Mouse (Mus musculus) MEL (cell line): Measurements from ENCODE around the gene Cyp27a1.
A peak's percentile ranks its signal among the peaks of the same experiment; 100 is the strongest.

Experiments used
- CTCF ChIP-seq, 3 experiments: IDR thresholded peaks in 2 of 3; conservative IDR thresholded peaks in 1 of 3; 2 replicates each; pipeline ENCODE4 v1.5.1; 2011 to 2012; ENCODE audit warnings: low read length in 3 of 3, low read depth in 2 of 3, mild to moderate bottlenecking in 2 of 3, improper control_type of control experiment in 1 of 3, inconsistent platforms in 1 of 3, mixed read lengths in 1 of 3, moderate library complexity in 1 of 3; ENCODE audit not compliant: control insufficient read depth in 1 of 3, insufficient read depth in 1 of 3, poor library complexity in 1 of 3, severe bottlenecking in 1 of 3
- EP300 ChIP-seq, 2 experiments: IDR thresholded peaks; 2 replicates each; pipeline ENCODE4 v1.6.1; 2011; ENCODE audit warnings: improper control_type of control experiment in 2 of 2, low read length in 2 of 2, low read depth in 1 of 2, mild to moderate bottlenecking in 1 of 2
- MAFK ChIP-seq: IDR thresholded peaks from 2 replicates; pipeline ENCODE4 v1.6.1; 2011; ENCODE audit warnings: low read depth, mild to moderate bottlenecking, low read length, improper control_type of control experiment, borderline replicate concordance
- MXI1 ChIP-seq: IDR thresholded peaks from 2 replicates; pipeline ENCODE4 v1.6.1; 2011; ENCODE audit warnings: mild to moderate bottlenecking, low read depth, low read length, improper control_type of control experiment
- POLR2A ChIP-seq, 2 experiments: IDR thresholded peaks; 2 replicates each; pipeline ENCODE4 v1.6.1; 2011 to 2012; ENCODE audit warnings: low read length in 2 of 2, mild to moderate bottlenecking in 2 of 2, control low read depth in 1 of 2, improper control_type of control experiment in 1 of 2, low read depth in 1 of 2, moderate library complexity in 1 of 2; ENCODE audit not compliant: control insufficient read depth in 1 of 2, insufficient read depth in 1 of 2, poor library complexity in 1 of 2
- POLR2AphosphoS2 ChIP-seq: IDR thresholded peaks from 2 replicates; pipeline ENCODE4 v1.6.1; 2011; ENCODE audit warnings: low read length, improper control_type of control experiment
- RCOR1 ChIP-seq: IDR thresholded peaks from 2 replicates; pipeline ENCODE4 v1.6.1; 2012; ENCODE audit warnings: low read depth, mild to moderate bottlenecking, inconsistent platforms, low read length, improper control_type of control experiment
- USF2 ChIP-seq, 2 experiments: IDR thresholded peaks; 2 replicates each; pipeline ENCODE4 v1.6.1; 2011 to 2012; ENCODE audit warnings: improper control_type of control experiment in 2 of 2, low read length in 2 of 2, borderline replicate concordance in 1 of 2, inconsistent platforms in 1 of 2, low read depth in 1 of 2, mild to moderate bottlenecking in 1 of 2; ENCODE audit not compliant: insufficient read depth in 1 of 2

- TF ChIP-seq CTCF (IDR thresholded peaks at IDR 0.05 in 2 of 3, conservative IDR thresholded peaks at IDR 0.05 in 1 of 3; ENCODE audit: control insufficient read depth in 1 of 3, insufficient read depth in 1 of 3, low read depth in 2 of 3, low read length in 3 of 3, poor library complexity in 1 of 3, severe bottlenecking in 1 of 3) (peak; percentile 71 to 87 (median 79)), USF2 (IDR thresholded peaks at IDR 0.05; ENCODE audit: borderline replicate concordance in 1 of 2, insufficient read depth in 1 of 2, low read depth in 1 of 2, low read length in 2 of 2) (no peak), POLR2A (IDR thresholded peaks at IDR 0.05; ENCODE audit: control insufficient read depth in 1 of 2, insufficient read depth in 1 of 2, low read depth in 1 of 2, low read length in 2 of 2, poor library complexity in 1 of 2) (no peak), POLR2AphosphoS2 (no peak), EP300 (IDR thresholded peaks at IDR 0.05; ENCODE audit: low read depth in 1 of 2, low read length in 2 of 2) (no peak), RCOR1 (no peak), MAFK (no peak), MXI1 (no peak)
Observed at GRCm38 (mm10) chr1:74763081-74763480, 49.7 kb downstream of the Cyp27a1 start.
